Mouse (Mus musculus): ENCODE results near the gene Traf3. TPM values are rescaled to one million over a fixed set of nuclear protein-coding genes. Genes with fewer than 3 reads are reported as not detected.

The Traf3 gene
- polyA plus RNA-seq, 1 experiment from 2014 or later, result 10.2 TPM

GRCm38 (mm10) chr12:111218867-111219266 is 52.7 kb downstream of the Traf3 start:
- H3K4me2 ChIP-seq (ENCODE audit: low read depth, low read length), result no peak overlapping the region
- ATAC-seq (replicated peaks; ENCODE audit: insufficient number of reproducible peaks, low FRiP score, low TSS enrichment, low read depth), result no peak
- H3K4me3 ChIP-seq (ENCODE audit: low read depth, low read length), result no peak overlapping the region
- H3K36me3 ChIP-seq (replicated peaks; ENCODE audit: control insufficient read depth, insufficient read depth, low read depth, low read length), result no peaks in the 10 kb centered on the region
- 92% methylated on average over 6 of the region's 6 CpGs for WGBS
- DNase-seq (ENCODE audit: low spot score), result no peak
- H3K27me3 ChIP-seq (ENCODE audit: control insufficient read depth, insufficient read depth, low read length), result no peaks in the 10 kb centered on the region
- no peak overlapping the region for H3K9ac ChIP-seq (replicated peaks; ENCODE audit: low read length)
- no peak overlapping the region for H3K27ac ChIP-seq (replicated peaks; ENCODE audit: low read depth, low read length)
- H3K9me3 ChIP-seq (replicated peaks; ENCODE audit: control insufficient read depth, low read length), result no peaks in the 10 kb centered on the region; the same call in 1 of the 2 replicates
- H3K4me1 ChIP-seq (ENCODE audit: control insufficient read depth, insufficient read depth, low read length), result no peaks in the 10 kb centered on the region

GRCm38 (mm10) chr12:111225197-111225780 is 59.1 kb downstream of the Traf3 start:
- H3K4me2 ChIP-seq (ENCODE audit: low read depth, low read length), result no peak overlapping the region
- DNase-seq (ENCODE audit: low spot score), result peak; percentile 29
- no peaks in the 10 kb centered on the region; the same call in 1 of the 2 replicates for H3K9me3 ChIP-seq (replicated peaks; ENCODE audit: control insufficient read depth, low read length)
- H3K4me1 ChIP-seq (ENCODE audit: control insufficient read depth, insufficient read depth, low read length), result no peaks in the 10 kb centered on the region
- no peaks in the 10 kb centered on the region for H3K36me3 ChIP-seq (replicated peaks; ENCODE audit: control insufficient read depth, insufficient read depth, low read depth, low read length)
- H3K27me3 ChIP-seq (ENCODE audit: control insufficient read depth, insufficient read depth, low read length), result no peaks in the 10 kb centered on the region
- WGBS, result 61% methylated on average over 10 of the region's 10 CpGs
- no peak overlapping the region for H3K9ac ChIP-seq (replicated peaks; ENCODE audit: low read length)
- no peak overlapping the region for H3K27ac ChIP-seq (replicated peaks; ENCODE audit: low read depth, low read length)
- ATAC-seq (replicated peaks; ENCODE audit: insufficient number of reproducible peaks, low FRiP score, low TSS enrichment, low read depth), result no peak
- H3K4me3 ChIP-seq (ENCODE audit: low read depth, low read length), result no peak overlapping the region

GRCm38 (mm10) chr12:111227410-111227809 is 61.2 kb downstream of the Traf3 start:
- no peaks in the 10 kb centered on the region for H3K9me3 ChIP-seq (replicated peaks; ENCODE audit: control insufficient read depth, low read length)

GRCm38 (mm10) chr12:111228488-111228887 is 62.3 kb downstream of the Traf3 start:
- Histone ChIP-seq H3K4me2 (ENCODE audit: low read depth, low read length) (no peak overlapping the region), H3K9me3 (replicated peaks; ENCODE audit: control insufficient read depth, low read length) (no peaks in the 10 kb centered on the region), H3K4me3 (ENCODE audit: low read depth, low read length) (no peak overlapping the region), H3K9ac (replicated peaks; ENCODE audit: low read length) (no peak overlapping the region), H3K27me3 (ENCODE audit: control insufficient read depth, insufficient read depth, low read length) (no peaks in the 10 kb centered on the region), H3K36me3 (replicated peaks; ENCODE audit: control insufficient read depth, insufficient read depth, low read depth, low read length) (no peaks in the 10 kb centered on the region), H3K4me1 (ENCODE audit: control insufficient read depth, insufficient read depth, low read length) (no peaks in the 10 kb centered on the region), H3K27ac (replicated peaks; ENCODE audit: low read depth, low read length) (no peak overlapping the region)
- ATAC-seq (replicated peaks; ENCODE audit: insufficient number of reproducible peaks, low FRiP score, low TSS enrichment, low read depth) (no peak), DNase-seq (ENCODE audit: low spot score) (no peak)
- WGBS, result 92% methylated on average over 5 of the region's 5 CpGs

More at GRCm38 (mm10) chr12:111227410-111227809, 61.2 kb downstream of the Traf3 start:
- Histone ChIP-seq H3K9ac (replicated peaks; ENCODE audit: low read length) (no peak overlapping the region), H3K4me1 (ENCODE audit: control insufficient read depth, insufficient read depth, low read length) (no peaks in the 10 kb centered on the region), H3K27ac (replicated peaks; ENCODE audit: low read depth, low read length) (no peak overlapping the region), H3K4me3 (ENCODE audit: low read depth, low read length) (no peak overlapping the region), H3K4me2 (ENCODE audit: low read depth, low read length) (no peak overlapping the region), H3K27me3 (ENCODE audit: control insufficient read depth, insufficient read depth, low read length) (no peaks in the 10 kb centered on the region), H3K36me3 (replicated peaks; ENCODE audit: control insufficient read depth, insufficient read depth, low read depth, low read length) (no peaks in the 10 kb centered on the region)
- DNase-seq (ENCODE audit: low spot score) (no peak), ATAC-seq (replicated peaks; ENCODE audit: insufficient number of reproducible peaks, low FRiP score, low TSS enrichment, low read depth) (no peak)
- WGBS, result 86% methylated on average over 4 of the region's 4 CpGs

GRCm38 (mm10) chr12:111230793-111231192 is 64.6 kb downstream of the Traf3 start:
- H3K4me1 ChIP-seq (ENCODE audit: control insufficient read depth, insufficient read depth, low read length), result no peaks in the 10 kb centered on the region

GRCm38 (mm10) chr12:111233798-111234197 is 67.6 kb downstream of the Traf3 start:
- H3K9ac ChIP-seq (replicated peaks; ENCODE audit: low read length), result no peak overlapping the region
- H3K36me3 ChIP-seq (replicated peaks; ENCODE audit: control insufficient read depth, insufficient read depth, low read depth, low read length), result no peaks in the 10 kb centered on the region
- DNase-seq (ENCODE audit: low spot score) (no peak), ATAC-seq (replicated peaks; ENCODE audit: insufficient number of reproducible peaks, low FRiP score, low TSS enrichment, low read depth) (no peak)
- H3K27ac ChIP-seq (replicated peaks; ENCODE audit: low read depth, low read length), result no peak overlapping the region
- no peaks in the 10 kb centered on the region for H3K9me3 ChIP-seq (replicated peaks; ENCODE audit: control insufficient read depth, low read length)
- H3K27me3 ChIP-seq (ENCODE audit: control insufficient read depth, insufficient read depth, low read length), result no peaks in the 10 kb centered on the region
- 95% methylated on average over 4 of the region's 4 CpGs for WGBS
- H3K4me1 ChIP-seq (ENCODE audit: control insufficient read depth, insufficient read depth, low read length), result no peaks in the 10 kb centered on the region
- no peak overlapping the region for H3K4me2 ChIP-seq (ENCODE audit: low read depth, low read length)
- H3K4me3 ChIP-seq (ENCODE audit: low read depth, low read length), result no peak overlapping the region

More at GRCm38 (mm10) chr12:111230793-111231192, 64.6 kb downstream of the Traf3 start:
- Histone ChIP-seq H3K4me2 (ENCODE audit: low read depth, low read length) (no peak overlapping the region), H3K36me3 (replicated peaks; ENCODE audit: control insufficient read depth, insufficient read depth, low read depth, low read length) (no peaks in the 10 kb centered on the region), H3K9ac (replicated peaks; ENCODE audit: low read length) (no peak overlapping the region), H3K4me3 (ENCODE audit: low read depth, low read length) (no peak overlapping the region), H3K27me3 (ENCODE audit: control insufficient read depth, insufficient read depth, low read length) (no peaks in the 10 kb centered on the region), H3K27ac (replicated peaks; ENCODE audit: low read depth, low read length) (no peak overlapping the region), H3K9me3 (replicated peaks; ENCODE audit: control insufficient read depth, low read length) (no peaks in the 10 kb centered on the region)
- no peak for ATAC-seq (replicated peaks; ENCODE audit: insufficient number of reproducible peaks, low FRiP score, low TSS enrichment, low read depth)
- DNase-seq (ENCODE audit: low spot score), result no peak
- WGBS, result 76% methylated on average over 2 of the region's 2 CpGs

- Histone ChIP-seq H3K27me3 (ENCODE audit: control insufficient read depth, insufficient read depth, low read length) (no peaks in the 10 kb centered on the region), H3K4me1 (ENCODE audit: control insufficient read depth, insufficient read depth, low read length) (no peaks in the 10 kb centered on the region), H3K4me3 (ENCODE audit: low read depth, low read length) (no peak overlapping the region), H3K9ac (replicated peaks; ENCODE audit: low read length) (no peak overlapping the region), H3K36me3 (replicated peaks; ENCODE audit: control insufficient read depth, insufficient read depth, low read depth, low read length) (no peaks in the 10 kb centered on the region), H3K4me2 (ENCODE audit: low read depth, low read length) (no peak overlapping the region), H3K9me3 (replicated peaks; ENCODE audit: control insufficient read depth, low read length) (no peaks in the 10 kb centered on the region), H3K27ac (replicated peaks; ENCODE audit: low read depth, low read length) (no peak overlapping the region)
- DNase-seq (ENCODE audit: low spot score), result no peak
- no peak for ATAC-seq (replicated peaks; ENCODE audit: insufficient number of reproducible peaks, low FRiP score, low TSS enrichment, low read depth)
- 81% methylated on average over 9 of the region's 9 CpGs for WGBS
Measured at GRCm38 (mm10) chr12:111234383-111234782, 68.2 kb downstream of the Traf3 start.

GRCm38 (mm10) chr12:111235631-111236030 is 69.5 kb downstream of the Traf3 start:
- no peaks in the 10 kb centered on the region for H3K9me3 ChIP-seq (replicated peaks; ENCODE audit: control insufficient read depth, low read length)
- H3K27ac ChIP-seq (replicated peaks; ENCODE audit: low read depth, low read length), result no peak overlapping the region
- H3K4me2 ChIP-seq (ENCODE audit: low read depth, low read length), result no peak overlapping the region
- no peaks in the 10 kb centered on the region for H3K36me3 ChIP-seq (replicated peaks; ENCODE audit: control insufficient read depth, insufficient read depth, low read depth, low read length)
- H3K27me3 ChIP-seq (ENCODE audit: control insufficient read depth, insufficient read depth, low read length), result no peaks in the 10 kb centered on the region
- 89% methylated on average over 6 of the region's 6 CpGs for WGBS
- no peak overlapping the region for H3K4me3 ChIP-seq (ENCODE audit: low read depth, low read length)
- H3K9ac ChIP-seq (replicated peaks; ENCODE audit: low read length), result no peak overlapping the region
- no peaks in the 10 kb centered on the region for H3K4me1 ChIP-seq (ENCODE audit: control insufficient read depth, insufficient read depth, low read length)
- no peak for DNase-seq (ENCODE audit: low spot score)
- no peak for ATAC-seq (replicated peaks; ENCODE audit: insufficient number of reproducible peaks, low FRiP score, low TSS enrichment, low read depth)

Measured in embryonic facial prominence, embryonic 11.5 days (tissue).